Mouse (Mus musculus) hindbrain, embryonic 10.5 days (tissue): Measurements from ENCODE around the gene Gm37240. TPM values are rescaled to one million over a fixed set of nuclear protein-coding genes. Genes with fewer than 3 reads are reported as not detected.

Experiments
- DNase-seq: peaks from one replicate; pipeline ENCODE4 v3.0.0-alpha.2; 2017; ENCODE audit warnings: low spot score
- H3K27ac ChIP-seq: fragments of 300-500 bp; sonication (generic); 2 replicates; pipeline ENCODE4 v1.5.1; 2016; ENCODE audit warnings: mild to moderate bottlenecking, moderate library complexity
- H3K27me3 ChIP-seq: fragments of 300-500 bp; sonication (generic); 2 replicates; pipeline ENCODE4 v1.6.1; 2016; ENCODE audit warnings: mild to moderate bottlenecking; ENCODE audit not compliant: poor library complexity, insufficient read depth, severe bottlenecking
- H3K36me3 ChIP-seq: fragments of 300-500 bp; sonication (generic); 2 replicates; pipeline ENCODE4 v1.6.1; 2016; ENCODE audit warnings: mild to moderate bottlenecking, moderate library complexity
- H3K4me1 ChIP-seq: fragments of 300-500 bp; sonication (generic); replicated peaks from 2 replicates; pipeline ENCODE4 v1.6.1; 2016; ENCODE audit warnings: mild to moderate bottlenecking
- H3K4me3 ChIP-seq: fragments of 300-500 bp; sonication (generic); 2 replicates; pipeline ENCODE4 v1.5.1; 2016; ENCODE audit warnings: mild to moderate bottlenecking, moderate library complexity
- H3K9me3 ChIP-seq: fragments of 300-500 bp; sonication (generic); 2 replicates; pipeline ENCODE4 v1.6.1; 2016; ENCODE audit warnings: mild to moderate bottlenecking, moderate library complexity
- WGBS: fragments of 180-500 bp; shearing (Covaris S2); methylation state at CpG from one replicate; pipeline ENCODE4 v1.1.7; 2016; 5-methylcytosine and 5-hydroxymethylcytosine counted together
- polyA plus RNA-seq: library from polyadenylated mRNA; unstranded; fragments of >200 nt; fragmentation: Nextera tagmentation; extraction: Ambion mirVana; gene quantifications from 2 replicates; pipeline ENCODE4 v1.2.1, GENCODE M21; 2016

Gene Gm37240
- polyA plus RNA-seq, 1 experiment from 2014 or later = 1.4 TPM

- 84% methylated on average over 8 of the region's 8 CpGs for WGBS
- Histone ChIP-seq H3K27ac (no peak overlapping the region), H3K27me3 (no peaks in the 10 kb centered on the region), H3K36me3 (no peaks in the 10 kb centered on the region), H3K4me1 (no peaks in the 10 kb centered on the region), H3K9me3 (no peaks in the 10 kb centered on the region), H3K4me3 (no peak overlapping the region)
- DNase-seq = no peak
These were observed 393.5 kb downstream of the Gm37240 start for GRCm38 (mm10) chr3:85493796-85494195.

- no peaks in the 10 kb centered on the region for H3K9me3 ChIP-seq
- no peak overlapping the region for H3K4me3 ChIP-seq
- 91% methylated on average over 3 of the region's 3 CpGs for WGBS
- peaks cover 7% of the 10 kb centered on the region; the same call in 1 of the 2 replicates for H3K4me1 ChIP-seq
- H3K27ac ChIP-seq = no peak overlapping the region
- no peak for DNase-seq
- H3K36me3 ChIP-seq = no peaks in the 10 kb centered on the region
- no peaks in the 10 kb centered on the region for H3K27me3 ChIP-seq
These were observed 397.1 kb downstream of the Gm37240 start for GRCm38 (mm10) chr3:85490204-85490603.

GRCm38 (mm10) chr3:85487379-85487778 lies 399.9 kb downstream of the Gm37240 start:
- Histone ChIP-seq H3K27me3 (no peaks in the 10 kb centered on the region), H3K27ac (no peak overlapping the region), H3K4me3 (no peak overlapping the region), H3K9me3 (no peaks in the 10 kb centered on the region), H3K4me1 (peaks cover 9% of the 10 kb centered on the region; the same call in 1 of the 2 replicates), H3K36me3 (no peaks in the 10 kb centered on the region)
- 79% methylated on average over 6 of the region's 6 CpGs for WGBS
- no peak for DNase-seq

GRCm38 (mm10) chr3:85485536-85486190 lies 401.7 kb downstream of the Gm37240 start:
- Histone ChIP-seq H3K4me3 (no peak overlapping the region), H3K9me3 (peaks cover 3% of the 10 kb centered on the region; the same call in 1 of the 2 replicates), H3K27ac (no peak overlapping the region), H3K27me3 (no peaks in the 10 kb centered on the region), H3K4me1 (peaks cover 9% of the 10 kb centered on the region; the same call in 1 of the 2 replicates), H3K36me3 (no peaks in the 10 kb centered on the region)
- peak; percentile 28 for DNase-seq
- 73% methylated on average over 3 of the region's 3 CpGs for WGBS

GRCm38 (mm10) chr3:85482636-85483035 lies 404.7 kb downstream of the Gm37240 start:
- no peak overlapping the region for H3K4me3 ChIP-seq

GRCm38 (mm10) chr3:85480638-85481037 lies 406.7 kb downstream of the Gm37240 start:
- DNase-seq = no peak
- Histone ChIP-seq H3K27me3 (no peaks in the 10 kb centered on the region), H3K4me1 (peaks cover 5% of the 10 kb centered on the region; the same call in 1 of the 2 replicates), H3K4me3 (no peak overlapping the region), H3K9me3 (peaks cover 5% of the 10 kb centered on the region; the same call in 1 of the 2 replicates), H3K36me3 (no peaks in the 10 kb centered on the region), H3K27ac (no peak overlapping the region)
- WGBS = 89% methylated on average over 1 of the region's 1 CpGs

More at GRCm38 (mm10) chr3:85482636-85483035, 404.7 kb downstream of the Gm37240 start:
- Histone ChIP-seq H3K27ac (no peak overlapping the region), H3K4me1 (peaks cover 9% of the 10 kb centered on the region; the same call in 1 of the 2 replicates), H3K36me3 (no peaks in the 10 kb centered on the region), H3K27me3 (no peaks in the 10 kb centered on the region), H3K9me3 (peaks cover 5% of the 10 kb centered on the region; the same call in 1 of the 2 replicates)
- 76% methylated on average over 5 of the region's 5 CpGs for WGBS
- peak; percentile 6 for DNase-seq

- Histone ChIP-seq H3K9me3 (peaks cover 5% of the 10 kb centered on the region; the same call in 1 of the 2 replicates), H3K27me3 (no peaks in the 10 kb centered on the region), H3K4me3 (no peak overlapping the region), H3K4me1 (no peaks in the 10 kb centered on the region), H3K27ac (no peak overlapping the region), H3K36me3 (no peaks in the 10 kb centered on the region)
- 92% methylated on average over 8 of the region's 8 CpGs for WGBS
- no peak for DNase-seq
These were observed 408.6 kb downstream of the Gm37240 start for GRCm38 (mm10) chr3:85478731-85479130.

GRCm38 (mm10) chr3:85469711-85470110 lies 417.6 kb downstream of the Gm37240 start:
- H3K4me1 ChIP-seq = peaks cover 4% of the 10 kb centered on the region; the same call in 1 of the 2 replicates
- H3K4me3 ChIP-seq = no peak overlapping the region
- no peak for DNase-seq
- no peaks in the 10 kb centered on the region for H3K36me3 ChIP-seq
- WGBS = 73% methylated on average over 6 of the region's 6 CpGs
- H3K27ac ChIP-seq = no peak overlapping the region
- H3K9me3 ChIP-seq = no peaks in the 10 kb centered on the region
- no peaks in the 10 kb centered on the region for H3K27me3 ChIP-seq

- Histone ChIP-seq H3K9me3 (no peaks in the 10 kb centered on the region), H3K27me3 (no peaks in the 10 kb centered on the region), H3K27ac (no peak overlapping the region), H3K4me1 (peaks cover 4% of the 10 kb centered on the region; the same call in 1 of the 2 replicates), H3K36me3 (no peaks in the 10 kb centered on the region), H3K4me3 (no peak overlapping the region)
- 71% methylated on average over 2 of the region's 2 CpGs for WGBS
- no peak for DNase-seq
These were observed 418.3 kb downstream of the Gm37240 start for GRCm38 (mm10) chr3:85468995-85469394.

- no peak for DNase-seq
- 85% methylated on average over 10 of the region's 10 CpGs for WGBS
These were observed 421.9 kb downstream of the Gm37240 start for GRCm38 (mm10) chr3:85465283-85466025.

GRCm38 (mm10) chr3:85460021-85460420 lies 427.3 kb downstream of the Gm37240 start:
- no peak for DNase-seq
- Histone ChIP-seq H3K9me3 (no peaks in the 10 kb centered on the region), H3K4me1 (no peaks in the 10 kb centered on the region), H3K4me3 (no peak overlapping the region), H3K27ac (no peak overlapping the region), H3K36me3 (no peaks in the 10 kb centered on the region), H3K27me3 (no peaks in the 10 kb centered on the region)
- WGBS = 95% methylated on average over 6 of the region's 6 CpGs

More at GRCm38 (mm10) chr3:85465283-85466025, 421.9 kb downstream of the Gm37240 start:
- Histone ChIP-seq H3K27ac (no peak overlapping the region), H3K4me1 (peaks cover 4% of the 10 kb centered on the region; the same call in 1 of the 2 replicates), H3K36me3 (no peaks in the 10 kb centered on the region), H3K27me3 (no peaks in the 10 kb centered on the region), H3K4me3 (no peak overlapping the region), H3K9me3 (no peaks in the 10 kb centered on the region)

- 93% methylated on average over 2 of the region's 2 CpGs for WGBS
- no peak overlapping the region for H3K27ac ChIP-seq
- H3K4me3 ChIP-seq = no peak overlapping the region
- no peaks in the 10 kb centered on the region for H3K27me3 ChIP-seq
- H3K9me3 ChIP-seq = no peaks in the 10 kb centered on the region
- H3K36me3 ChIP-seq = no peaks in the 10 kb centered on the region
- no peaks in the 10 kb centered on the region for H3K4me1 ChIP-seq
- DNase-seq = no peak
These were observed 430.3 kb downstream of the Gm37240 start for GRCm38 (mm10) chr3:85456983-85457382.

- no peaks in the 10 kb centered on the region for H3K27me3 ChIP-seq
- 80% methylated on average over 3 of the region's 3 CpGs for WGBS
- no peaks in the 10 kb centered on the region for H3K9me3 ChIP-seq
- H3K4me3 ChIP-seq = no peak overlapping the region
- no peak for DNase-seq
- H3K27ac ChIP-seq = no peak overlapping the region
- no peaks in the 10 kb centered on the region for H3K36me3 ChIP-seq
- no peaks in the 10 kb centered on the region for H3K4me1 ChIP-seq
These were observed 431.9 kb downstream of the Gm37240 start for GRCm38 (mm10) chr3:85455453-85455852.
